Mouse (Mus musculus) embryonic stem cell, embryonic (primary cell): ENCODE measurements around the gene Gsc2.
"Not testable (repeated sequence)": the region's sequence is repeated elsewhere in the genome, so short reads cannot be mapped to it uniquely, and the experiment has no call there.

Experiments
- CTCF ChIA-PET, 4 experiments: fragments of 300-600 bp in 2 of 4; fragments of 350-600 bp in 2 of 4; sonication (Branson Sonifier 250); formaldehyde crosslinking; loops; one replicate each; lab custom pipeline; 2022; ENCODE audit warnings: inconsistent platforms in 2 of 4; lab: Charles Lee
- POLR2A ChIA-PET, 4 experiments: fragments of 300-600 bp in 2 of 4; fragments of 350-600 bp in 2 of 4; sonication (Branson Sonifier 250); formaldehyde crosslinking; loops; one replicate each; lab custom pipeline; 2022; ENCODE audit warnings: antibody characterized with exemption in 4 of 4, inconsistent platforms in 1 of 4; lab: Charles Lee

Gene Gsc2

DNA sequence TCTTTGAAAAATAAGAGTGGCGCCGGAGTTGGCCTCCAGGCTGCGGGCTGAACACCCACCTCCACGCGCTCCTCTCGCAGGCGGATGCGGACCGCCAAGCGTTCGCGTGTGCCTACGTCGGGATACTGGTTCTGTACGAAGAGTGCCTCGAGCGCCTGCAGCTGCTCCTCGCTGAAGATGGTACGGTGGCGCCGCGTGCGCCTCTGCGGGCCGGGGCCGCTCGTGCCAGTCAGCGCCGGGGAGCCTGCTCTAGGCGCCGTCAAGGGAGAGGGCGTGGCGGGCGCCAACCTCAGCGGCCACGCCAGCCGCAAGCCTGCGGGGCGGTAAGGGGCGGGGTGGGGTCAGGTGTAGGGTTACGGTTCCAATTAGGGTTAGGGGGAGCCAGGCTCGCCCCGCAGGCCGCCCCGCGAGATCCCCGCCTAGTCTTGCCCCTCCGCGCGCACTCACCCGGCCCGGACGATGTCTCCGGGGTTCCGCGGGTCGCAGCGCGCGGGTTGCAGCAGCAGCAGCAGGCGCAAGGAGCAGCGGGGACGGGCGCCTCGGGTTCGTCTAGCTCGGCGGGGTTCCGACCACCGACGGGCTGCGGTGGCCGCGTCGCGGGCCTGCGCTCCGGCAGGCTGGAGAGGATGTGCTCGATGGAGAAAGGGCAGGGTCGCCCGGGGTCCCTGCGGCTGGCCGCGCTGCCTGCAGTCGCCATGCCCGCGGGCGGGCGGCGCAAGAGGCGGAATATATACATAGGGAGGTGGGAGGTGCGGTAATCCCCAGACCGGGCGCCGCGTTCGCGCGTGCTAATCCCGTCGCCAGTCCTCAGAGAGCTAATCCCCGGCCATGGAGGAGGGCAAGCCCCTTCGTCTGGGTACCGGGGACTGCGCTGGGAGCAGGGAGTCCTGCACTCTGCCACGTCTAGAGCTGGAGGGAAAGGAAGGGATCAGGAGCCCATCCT, at the start of gene Gsc2:
Gene Gsc2 (minus strand): TSS at position 753 of the 943 bp plus-strand sequence.
- POLR2A ChIA-PET, result interaction anchor here in 3 of 4 experiments (0.7 to 13.2 kb wide), 19 partner anchors 9 to 651 kb away, joined by 3 to 180 read pairs (median 5); partner anchors contain the start of genes Gm20518 (in 3 of the 3), Slc25a1 (in 3 of the 3) and Dgcr6 (in 1 of the 3)
- CTCF ChIA-PET, result interaction anchor here (0.6 to 1.6 kb wide), 11 partner anchors 13 to 354 kb away, joined by 3 to 15 read pairs (median 3); partner anchors contain the start of genes Slc25a1 (in 2 of the 4), Gm20518 (in 1 of the 4) and Lrrc74b (in 1 of the 4)

DNA sequence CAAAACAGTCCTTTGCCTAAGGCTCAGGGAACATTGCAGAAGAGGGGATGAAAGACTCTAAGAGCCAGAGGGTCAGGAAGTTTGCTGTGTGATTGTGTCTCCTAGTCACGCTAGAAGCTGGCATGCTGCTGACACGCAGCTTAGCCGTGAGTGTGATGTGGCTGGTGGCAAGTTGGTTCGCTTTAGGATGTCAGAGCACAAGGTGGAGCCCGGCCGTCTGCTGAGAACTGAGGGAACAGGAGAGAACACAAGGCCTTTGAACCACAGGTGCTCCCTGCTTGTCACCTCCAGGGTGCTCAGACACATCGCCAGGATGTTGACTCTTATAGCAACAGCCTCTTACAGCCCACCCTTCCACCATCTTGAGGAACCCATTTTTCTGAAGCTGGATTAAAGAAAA, 47.2 kb upstream of the Gsc2 start:
- ChIA-PET POLR2A (interaction anchor here in 3 of 4 experiments (0.6 to 2.2 kb wide), 9 partner anchors 10 to 113 kb away, joined by 3 to 13 read pairs (median 3); no protein-coding TSS in a partner anchor), CTCF (interaction anchor here in 2 of 4 experiments (0.7 to 1.5 kb wide), 3 partner anchors 10 to 90 kb away, joined by 3 to 6 read pairs (median 3); partner anchors contain the start of gene Dgcr6 (in 1 of the 2))

DNA sequence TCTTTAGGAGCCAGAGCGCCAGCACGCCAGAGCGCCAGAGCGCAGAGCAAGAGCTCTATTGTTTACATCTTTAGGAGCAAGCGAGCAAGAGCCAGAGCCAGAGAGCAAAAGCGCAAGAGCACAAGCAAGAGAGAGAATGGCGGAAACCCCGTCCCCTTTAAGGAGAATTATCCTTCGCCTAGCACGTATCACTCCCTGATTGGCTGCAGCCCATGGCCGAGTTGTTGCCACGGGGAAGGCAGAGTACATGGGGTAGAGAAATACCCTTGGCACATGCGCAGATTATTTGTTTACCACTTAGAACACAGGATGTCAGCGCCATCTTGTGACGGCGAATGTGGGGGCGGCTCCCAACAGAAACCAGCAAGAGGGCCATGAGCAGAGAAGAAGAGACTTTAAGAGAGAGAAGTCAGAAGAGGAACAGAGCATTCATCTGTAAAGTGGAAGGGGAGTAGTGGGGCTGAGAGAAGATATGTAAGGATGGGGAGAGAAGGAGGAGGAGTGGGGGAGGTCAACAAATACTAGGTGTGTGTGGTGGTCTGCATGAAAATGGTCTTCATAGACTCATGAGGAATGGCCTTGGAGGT, 41.3 kb upstream of the Gsc2 start:
- CTCF ChIA-PET, POLR2A ChIA-PET: not testable (repeated sequence)

GRCm38 (mm10) chr16:17951618-17952017, 36.8 kb upstream of the Gsc2 start:
- ChIA-PET CTCF (interaction anchor here in 1 of 4 experiments (2.6 kb wide), 1 partner anchor 13 kb away, joined by 6 read pairs; no protein-coding TSS in a partner anchor), POLR2A (interaction anchor here in 2 of 4 experiments (0.9 to 1.4 kb wide), 4 partner anchors 8 to 23 kb away, joined by 3 to 9 read pairs (median 6); partner anchors contain the start of gene Slc25a1 (in 1 of the 2))

GRCm38 (mm10) chr16:17950068-17950467, 35.2 kb upstream of the Gsc2 start:
- POLR2A ChIA-PET, result interaction anchor here in 2 of 4 experiments (0.6 to 1.9 kb wide), 11 partner anchors 8 to 58 kb away, joined by 3 to 10 read pairs (median 5); partner anchors contain the start of genes Slc25a1 (in 2 of the 2) and Gm20518 (in 1 of the 2)
- CTCF ChIA-PET, result interaction anchor here in 3 of 4 experiments (0.6 to 2.6 kb wide), 6 partner anchors 11 to 102 kb away, joined by 3 to 6 read pairs (median 3); partner anchors contain the start of gene Dgcr6 (in 1 of the 3)

GRCm38 (mm10) chr16:17949421-17949877, 34.6 kb upstream of the Gsc2 start:
- ChIA-PET CTCF (interaction anchor here in 3 of 4 experiments (0.6 to 2.6 kb wide), 5 partner anchors 11 to 103 kb away, joined by 3 to 6 read pairs (median 4); partner anchors contain the start of gene Dgcr6 (in 1 of the 3)), POLR2A (interaction anchor here in 2 of 4 experiments (0.6 to 1.9 kb wide), 12 partner anchors 8 to 62 kb away, joined by 3 to 10 read pairs (median 4); partner anchors contain the start of genes Slc25a1 (in 2 of the 2) and Gm20518 (in 1 of the 2))

DNA sequence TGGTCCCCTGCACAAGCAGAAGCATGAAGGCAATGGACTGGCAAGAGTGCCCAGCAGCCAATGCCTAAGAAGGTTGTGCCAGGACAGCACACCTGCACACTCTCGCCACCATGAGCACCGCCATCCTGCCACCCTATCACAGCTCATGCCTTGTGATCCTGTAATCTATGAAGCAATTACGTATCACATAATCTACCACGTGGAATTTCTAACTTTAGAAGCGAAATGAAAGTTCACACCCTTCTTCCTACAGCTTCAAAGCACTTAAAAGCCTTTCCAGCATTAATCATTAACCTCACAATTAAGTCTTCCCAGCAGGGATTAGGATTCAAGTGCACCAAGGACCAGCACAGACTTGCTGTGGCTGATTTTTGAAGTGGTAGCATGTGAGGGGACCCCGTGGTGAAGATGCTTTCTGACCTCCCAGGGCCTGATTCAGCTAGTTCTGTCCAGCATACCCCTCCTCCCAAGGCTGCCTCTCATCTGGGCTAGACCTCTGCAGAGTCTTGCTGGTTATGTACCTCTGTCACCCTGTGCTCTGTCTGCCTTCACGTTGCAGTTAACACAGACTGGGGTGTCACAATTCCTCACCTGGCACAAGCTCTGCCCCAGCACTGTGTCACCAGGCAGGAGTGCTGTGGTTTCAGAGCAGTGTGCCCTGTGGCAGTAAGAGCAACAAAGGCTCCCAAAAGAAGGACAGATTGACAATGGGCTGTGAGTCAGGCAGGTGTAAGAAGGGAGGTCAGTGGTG, 30.4 kb upstream of the Gsc2 start:
- POLR2A ChIA-PET, result interaction anchor here in 3 of 4 experiments (0.6 to 5.4 kb wide), 21 partner anchors 9 to 261 kb away, joined by 3 to 91 read pairs (median 4); partner anchors contain the start of genes Slc25a1 (in 2 of the 3) and Gsc2 (in 1 of the 3)
- CTCF ChIA-PET, result interaction anchor here in 1 of 4 experiments (1.3 to 1.7 kb wide), 2 partner anchors 17 to 103 kb away, joined by 4 to 8 read pairs; partner anchors contain the start of gene Slc25a1

- ChIA-PET CTCF (interaction anchor here in 2 of 4 experiments (0.7 to 0.8 kb wide), 2 partner anchors 16 to 194 kb away, joined by 3 read pairs; partner anchors contain the start of gene Slc25a1 (in 1 of the 2)), POLR2A (interaction anchor here in 3 of 4 experiments (0.6 to 5.4 kb wide), 12 partner anchors 13 to 119 kb away, joined by 3 to 91 read pairs (median 4); partner anchors contain the start of genes Gm20518 (in 2 of the 3) and Slc25a1 (in 2 of the 3))
Measured at GRCm38 (mm10) chr16:17943466-17943865, 28.6 kb upstream of the Gsc2 start.

DNA sequence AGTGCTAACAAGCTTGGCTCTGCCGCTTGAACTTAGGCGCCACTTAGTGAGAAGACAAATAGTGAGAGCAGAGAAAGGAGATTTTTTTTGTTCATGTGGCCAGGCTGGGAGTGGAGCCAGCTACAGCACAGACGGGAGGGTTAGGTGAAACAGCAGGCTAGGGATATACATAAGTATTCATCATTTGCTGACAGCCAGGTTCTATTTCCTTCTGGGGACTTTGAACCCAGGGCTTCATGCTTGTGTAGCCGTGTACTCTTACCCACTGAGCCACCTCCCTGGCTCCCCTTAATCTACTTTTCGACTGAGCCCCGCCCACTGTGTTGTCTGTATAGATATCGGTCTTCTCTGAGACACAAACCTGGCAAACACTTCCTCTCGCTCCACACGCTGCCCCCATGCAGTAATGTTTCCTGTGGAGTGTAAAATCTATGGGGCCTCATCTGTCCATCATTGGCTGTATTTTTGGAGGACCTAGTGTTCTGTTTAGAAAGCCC, 24.4 kb upstream of the Gsc2 start:
- ChIA-PET POLR2A (interaction anchor here (0.7 to 6.1 kb wide), 12 partner anchors 11 to 48 kb away, joined by 4 to 70 read pairs (median 7); partner anchors contain the start of genes Slc25a1 (in 3 of the 4), Ess2 (in 1 of the 4), Gm20518 (in 1 of the 4) and Gsc2 (in 1 of the 4)), CTCF (interaction anchor here (0.7 to 5.1 kb wide), 31 partner anchors 10 to 272 kb away, joined by 3 to 61 read pairs (median 4); partner anchors contain the start of genes Gsc2 (in 4 of the 4), Slc25a1 (in 3 of the 4), Dgcr6 (in 1 of the 4) and Ess2 (in 1 of the 4))

DNA sequence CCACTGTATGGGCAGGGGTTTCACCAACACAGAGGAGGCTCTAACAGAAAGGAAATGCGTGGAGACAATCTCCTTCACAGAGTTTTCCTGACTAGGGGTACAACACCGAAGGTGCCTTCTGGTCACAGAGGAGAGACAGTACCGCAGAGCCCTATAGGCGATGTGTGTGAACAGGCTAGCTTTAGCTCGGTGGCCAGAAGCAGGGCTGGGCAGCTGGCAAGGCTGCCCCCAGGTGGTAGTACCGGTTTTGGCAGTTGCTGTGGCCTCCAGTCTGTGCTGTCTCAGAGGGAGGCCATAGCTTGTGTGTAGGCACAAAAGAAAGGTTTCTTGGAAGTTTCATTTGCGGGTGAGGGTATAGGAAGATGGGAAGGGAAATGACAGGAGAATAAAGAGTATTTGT, 24.0 kb upstream of the Gsc2 start:
- POLR2A ChIA-PET, result interaction anchor here (0.7 to 6.1 kb wide), 12 partner anchors 11 to 48 kb away, joined by 4 to 70 read pairs (median 7); partner anchors contain the start of genes Slc25a1 (in 3 of the 4), Ess2 (in 1 of the 4), Gm20518 (in 1 of the 4) and Gsc2 (in 1 of the 4)
- CTCF ChIA-PET, result interaction anchor here (0.6 to 5.1 kb wide), 33 partner anchors 10 to 664 kb away, joined by 3 to 61 read pairs (median 4); partner anchors contain the start of genes Gsc2 (in 4 of the 4), Slc25a1 (in 3 of the 4), Dgcr6 (in 1 of the 4) and Ess2 (in 1 of the 4)

GRCm38 (mm10) chr16:17938187-17938586, 23.3 kb upstream of the Gsc2 start:
- POLR2A ChIA-PET, result interaction anchor here (1.0 to 6.1 kb wide), 12 partner anchors 10 to 47 kb away, joined by 3 to 70 read pairs (median 7); partner anchors contain the start of genes Slc25a1 (in 3 of the 4), Gm20518 (in 2 of the 4), Ess2 (in 1 of the 4) and Gsc2 (in 1 of the 4)
- CTCF ChIA-PET, result interaction anchor here (0.6 to 5.1 kb wide), 30 partner anchors 9 to 665 kb away, joined by 3 to 61 read pairs (median 4); partner anchors contain the start of genes Gsc2 (in 3 of the 4), Slc25a1 (in 3 of the 4), Dgcr6 (in 1 of the 4) and Ess2 (in 1 of the 4)

- ChIA-PET CTCF (interaction anchor here in 2 of 4 experiments (0.9 to 5.1 kb wide), 5 partner anchors 8 to 111 kb away, joined by 3 to 61 read pairs (median 7); partner anchors contain the start of gene Slc25a1 (in 1 of the 2)), POLR2A (interaction anchor here in 3 of 4 experiments (0.7 to 6.1 kb wide), 11 partner anchors 9 to 153 kb away, joined by 3 to 70 read pairs (median 6); partner anchors contain the start of genes Slc25a1 (in 3 of the 3), Ess2 (in 1 of the 3), Gm20518 (in 1 of the 3) and Gsc2 (in 1 of the 3))
Measured at GRCm38 (mm10) chr16:17936776-17937175, 21.9 kb upstream of the Gsc2 start.

GRCm38 (mm10) chr16:17934445-17934910, 19.6 kb upstream of the Gsc2 start:
- ChIA-PET CTCF (interaction anchor here in 3 of 4 experiments (0.6 to 1.2 kb wide), 3 partner anchors 13 to 259 kb away, joined by 3 read pairs; partner anchors contain the start of gene Gsc2 (in 1 of the 3)), POLR2A (interaction anchor here in 3 of 4 experiments (1.3 to 8.3 kb wide), 6 partner anchors 9 to 43 kb away, joined by 3 to 91 read pairs (median 6); partner anchors contain the start of gene Gm20518 (in 1 of the 3))

- POLR2A ChIA-PET, result interaction anchor here in 3 of 4 experiments (0.9 to 8.3 kb wide), 9 partner anchors 9 to 42 kb away, joined by 3 to 91 read pairs (median 3); partner anchors contain the start of gene Gm20518 (in 1 of the 3)
- CTCF ChIA-PET, result interaction anchor here in 2 of 4 experiments (1.2 kb wide), 2 partner anchors 12 to 19 kb away, joined by 3 read pairs; partner anchors contain the start of gene Gsc2 (in 1 of the 2)
Measured at GRCm38 (mm10) chr16:17933594-17934444, 19.0 kb upstream of the Gsc2 start.
